Comparison of ENCODE assay signal across 14 mouse cellular contexts in the genomic region with DNA sequence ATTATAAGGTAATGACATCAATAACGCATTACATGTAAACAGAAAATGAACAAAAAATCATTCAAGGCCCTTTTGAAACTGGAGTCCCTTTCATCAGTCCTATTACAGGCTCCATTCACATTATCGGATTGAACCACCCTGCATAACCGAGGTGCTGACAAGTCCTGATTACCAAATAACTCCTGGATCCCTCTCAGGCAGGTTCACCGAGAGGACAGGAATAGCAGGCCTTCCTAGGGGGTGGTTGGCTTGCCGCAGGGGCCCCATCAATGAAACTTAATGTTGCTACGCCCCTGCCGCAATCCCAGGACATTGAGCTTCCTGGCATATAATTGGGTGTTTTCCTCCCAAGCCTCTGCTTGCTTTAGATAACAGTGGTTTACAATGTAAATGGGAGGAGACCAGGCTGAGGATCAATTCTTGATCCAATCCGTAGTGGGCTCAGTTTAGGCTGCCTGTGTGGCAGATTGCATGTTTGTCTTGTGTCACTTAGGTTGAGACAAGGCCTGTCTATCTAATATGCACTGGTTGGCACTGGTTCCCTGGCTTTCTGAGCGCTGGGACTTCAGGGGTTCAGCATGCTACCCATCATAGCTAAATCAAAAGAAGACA.
A peak's percentile ranks its signal among the peaks of the same experiment; 100 is the strongest.
DNase-seq lines count a peak whose midpoint lies in the region; ATAC-seq lines count a peak whose summit lies in the region.
"Had no signal": no experiment of that assay in that cellular context is flagged by ENCODE, and none has a peak within 500 bp of the region (broad histone marks: within the 10 kb centered on the region; RNA-seq: fewer than 3 reads in every experiment).

No protein-coding gene starts in this region.

- H3K27ac ChIP-seq in heart, embryonic 10.5 days = no peak overlapping the region
- no peak overlapping the region for H3K27ac ChIP-seq in embryonic facial prominence, embryonic 14.5 days (replicated peaks; ENCODE audit: low read depth, low read length)
- H3K27ac ChIP-seq in limb, embryonic 10.5 days = no peak overlapping the region
- H3K27ac ChIP-seq: kidney, embryonic 15.5 days; limb, embryonic 13.5 days had no signal

- no peak overlapping the region for H3K9ac ChIP-seq in embryonic facial prominence, embryonic 14.5 days (ENCODE audit: low read depth, low read length)
- H3K9ac ChIP-seq: kidney, embryonic 15.5 days; limb, embryonic 13.5 days had no signal

- no peaks in the 10 kb centered on the region for H3K27me3 ChIP-seq in heart, embryonic 10.5 days (ENCODE audit: insufficient read depth, poor library complexity, severe bottlenecking)
- no peaks in the 10 kb centered on the region for H3K27me3 ChIP-seq in embryonic facial prominence, embryonic 14.5 days (replicated peaks; ENCODE audit: control insufficient read depth, insufficient read depth, low read length)
- no peaks in the 10 kb centered on the region for H3K27me3 ChIP-seq in limb, embryonic 10.5 days (ENCODE audit: low read depth, poor library complexity, severe bottlenecking)
- H3K27me3 ChIP-seq: kidney, embryonic 15.5 days; limb, embryonic 13.5 days; megakaryocyte, embryonic 14.5 days had no signal

- H3K4me2 ChIP-seq in embryonic facial prominence, embryonic 14.5 days (ENCODE audit: low read depth, low read length) = no peak overlapping the region
- H3K4me2 ChIP-seq: kidney, embryonic 15.5 days; limb, embryonic 13.5 days had no signal

- H3K9me3 ChIP-seq in heart, embryonic 10.5 days = no peaks in the 10 kb centered on the region
- no peaks in the 10 kb centered on the region for H3K9me3 ChIP-seq in embryonic facial prominence, embryonic 14.5 days (ENCODE audit: control insufficient read depth, low read length)
- no peaks in the 10 kb centered on the region for H3K9me3 ChIP-seq in limb, embryonic 10.5 days (replicated peaks)
- H3K9me3 ChIP-seq: kidney, embryonic 15.5 days; limb, embryonic 13.5 days had no signal

- ATAC-seq in embryonic facial prominence, embryonic 14.5 days (ENCODE audit: low read depth) = peak; percentile 65; the same call in 1 of the 2 replicates

- intact Hi-C loops in heart, postnatal 25 days (cut with DNase I) = no loop called here

- H3K36me3 ChIP-seq in heart, embryonic 10.5 days = no peaks in the 10 kb centered on the region
- no peaks in the 10 kb centered on the region for H3K36me3 ChIP-seq in embryonic facial prominence, embryonic 14.5 days (ENCODE audit: control insufficient read depth, insufficient read depth, low read length)
- H3K36me3 ChIP-seq in limb, embryonic 10.5 days = no peaks in the 10 kb centered on the region
- H3K36me3 ChIP-seq: kidney, embryonic 15.5 days; limb, embryonic 13.5 days had no signal

- DNase-seq in heart, embryonic 10.5 days (ENCODE audit: low spot score) = no peak
- no peak for DNase-seq in heart, postnatal 25 days (ENCODE audit: low spot score)
- DNase-seq in NIH3T3 (ENCODE audit: low read depth) = peak; percentile 17
- DNase-seq in embryonic facial prominence, embryonic 14.5 days (ENCODE audit: low spot score) = peak; percentile 54
- DNase-seq in limb, embryonic 10.5 days (ENCODE audit: low spot score) = peak; percentile 47
- DNase-seq in spleen, postnatal 14 days (ENCODE audit: low spot score in 2 of 2) = no peak
- no peak for DNase-seq in adrenal gland, postnatal 25 days
- DNase-seq in kidney, postnatal 10 days = no peak
- DNase-seq: cerebellum, postnatal 25 days; lung, adult 2 months; right cerebral cortex, postnatal 14 days had no signal

- H3K4me1 ChIP-seq in heart, embryonic 10.5 days = peaks cover 14% of the 10 kb centered on the region
- H3K4me1 ChIP-seq in embryonic facial prominence, embryonic 14.5 days (ENCODE audit: control insufficient read depth, insufficient read depth, low read length) = no peaks in the 10 kb centered on the region
- H3K4me1 ChIP-seq in limb, embryonic 10.5 days = peaks cover 7% of the 10 kb centered on the region
- H3K4me1 ChIP-seq: kidney, embryonic 15.5 days; limb, embryonic 13.5 days had no signal

- H3K4me3 ChIP-seq in heart, embryonic 10.5 days = peak overlapping the region; percentile 2; the same call in 1 of the 2 replicates
- H3K4me3 ChIP-seq in embryonic facial prominence, embryonic 14.5 days (ENCODE audit: low read depth, low read length) = no peak overlapping the region
- H3K4me3 ChIP-seq in limb, embryonic 10.5 days = no peak overlapping the region
- H3K4me3 ChIP-seq: kidney, embryonic 15.5 days; limb, embryonic 13.5 days; megakaryocyte, embryonic 14.5 days had no signal

- WGBS in heart, embryonic 10.5 days = 16% methylated on average over 9 of the region's 9 CpGs
- 33% methylated on average over 9 of the region's 9 CpGs for WGBS in embryonic facial prominence, embryonic 14.5 days
- WGBS in limb, embryonic 10.5 days = 39% methylated on average over 9 of the region's 9 CpGs

Comparison
In these comparisons a context has a peak if more than half of its experiments do, and no peak if none do; other contexts are left out.
1. DNase-seq: peak in NIH3T3 (single experiment), embryonic facial prominence, embryonic 14.5 days (single experiment) and limb, embryonic 10.5 days (single experiment); none in heart, embryonic 10.5 days (single experiment), heart, postnatal 25 days (single experiment), spleen, postnatal 14 days (0 of 2), adrenal gland, postnatal 25 days (single experiment) and kidney, postnatal 10 days (single experiment).